Mouse (Mus musculus): ENCODE measurements around the gene Rhob.
"Not testable (repeated sequence)": the region's sequence is repeated elsewhere in the genome, so short reads cannot be mapped to it uniquely, and the experiment has no call there.

Gene Rhob

GRCm38 (mm10) chr12:8472591-8473358, 27.0 kb downstream of the Rhob start:
- no peak for DNase-seq (ENCODE audit: low spot score in 2 of 2)

GRCm38 (mm10) chr12:8472051-8472450, 27.8 kb downstream of the Rhob start:
- no peak for DNase-seq (ENCODE audit: low spot score in 2 of 2)

- no peak for DNase-seq (ENCODE audit: low spot score in 2 of 2)
Observed at GRCm38 (mm10) chr12:8470962-8471361, 28.8 kb downstream of the Rhob start.

GRCm38 (mm10) chr12:8469742-8470494, 29.9 kb downstream of the Rhob start:
- no peak for DNase-seq (ENCODE audit: low spot score in 2 of 2)

DNA sequence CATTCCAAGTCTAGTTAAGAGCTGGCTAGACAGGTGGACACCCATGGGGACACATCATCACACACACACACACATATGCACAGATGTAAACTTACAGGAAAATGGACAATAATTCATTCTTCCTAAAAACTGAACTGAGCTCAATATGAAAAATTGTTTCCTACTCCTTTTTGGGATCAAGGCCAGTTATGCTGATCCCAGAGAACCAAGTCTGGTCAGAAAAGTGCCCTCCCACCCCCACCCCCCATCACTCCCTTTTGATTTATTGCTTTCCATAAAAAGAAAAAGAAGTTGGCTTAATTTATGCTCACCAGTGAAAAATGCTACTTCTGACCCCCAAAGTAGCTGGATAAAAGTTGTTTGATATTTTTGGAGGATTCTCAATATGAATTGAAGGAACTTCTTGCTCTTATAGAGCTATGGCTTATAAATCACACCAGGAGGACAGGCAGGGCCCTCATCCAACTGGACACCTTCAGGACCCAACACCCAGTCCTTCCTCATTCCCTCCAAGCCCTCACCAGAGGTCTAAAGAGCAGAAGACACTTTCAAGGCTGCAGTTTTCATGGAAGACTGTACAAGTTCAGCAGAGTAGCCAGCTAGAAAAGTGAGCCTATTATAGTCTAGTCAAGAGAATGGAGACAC, 31.5 kb downstream of the Rhob start:
- DNase-seq (ENCODE audit: low spot score in 2 of 2): no peak

DNA sequence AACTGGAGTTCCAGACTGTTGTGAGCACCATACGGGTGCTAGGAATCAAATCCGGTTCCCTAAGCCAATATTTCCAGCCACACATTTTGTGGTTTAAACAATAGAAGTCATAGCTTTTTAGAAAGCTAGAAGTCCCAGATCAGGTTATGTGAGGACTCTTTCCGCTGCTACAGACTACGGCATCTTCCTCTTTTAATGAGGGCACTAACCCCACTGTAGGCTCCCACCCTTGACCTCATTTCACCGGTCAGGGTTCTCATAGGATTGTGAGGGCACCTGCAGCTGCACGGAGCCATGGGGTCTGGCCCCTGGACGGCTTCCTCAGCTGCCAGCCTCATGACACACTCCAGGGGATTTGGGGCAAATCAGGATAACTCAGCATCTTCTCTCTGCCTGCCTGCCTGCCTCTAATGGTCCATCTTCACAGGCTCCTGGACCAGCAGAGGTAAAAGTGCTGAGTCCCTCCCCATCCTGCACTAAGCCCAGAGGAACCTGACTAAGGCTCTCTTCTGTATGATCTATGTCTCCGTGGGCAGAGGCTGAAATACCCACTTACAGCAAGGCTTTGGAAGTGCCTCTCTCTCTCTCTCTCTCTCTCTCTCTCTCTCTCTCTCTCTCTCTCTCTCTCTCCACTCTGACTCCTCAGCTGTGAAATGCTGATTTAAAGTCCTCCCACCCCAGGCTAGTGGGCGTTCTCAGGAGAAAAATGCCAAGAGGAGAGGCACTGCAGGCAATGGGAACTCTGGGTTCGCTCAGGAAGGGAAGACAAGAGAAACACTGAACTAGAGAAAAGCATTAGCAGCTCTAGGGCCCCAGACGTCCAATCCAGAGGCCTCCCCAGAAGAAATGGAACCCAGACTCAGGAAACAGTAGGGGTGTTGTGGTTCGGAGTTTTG, 32.5 kb downstream of the Rhob start:
- no peak for DNase-seq (ENCODE audit: low spot score in 2 of 2)

DNA sequence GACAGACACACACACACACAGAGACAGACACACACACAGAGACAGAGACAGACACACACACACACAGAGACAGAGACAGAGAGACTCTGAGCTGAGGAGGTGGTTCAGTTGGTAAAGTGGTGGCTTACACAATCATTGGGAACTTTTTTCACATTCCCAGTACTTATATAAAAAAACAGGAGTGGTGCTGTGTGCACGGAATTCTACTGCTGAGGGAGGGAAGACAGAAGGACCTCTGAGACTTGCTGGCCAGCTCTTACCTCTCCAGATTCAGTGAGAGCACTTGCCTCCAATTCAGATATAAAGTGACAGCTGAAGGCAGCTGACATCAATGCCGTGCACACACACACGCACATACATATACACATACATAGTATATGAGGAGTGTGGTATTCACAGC, 34.1 kb downstream of the Rhob start:
- no peak for DNase-seq (ENCODE audit: low spot score in 2 of 2)

DNA sequence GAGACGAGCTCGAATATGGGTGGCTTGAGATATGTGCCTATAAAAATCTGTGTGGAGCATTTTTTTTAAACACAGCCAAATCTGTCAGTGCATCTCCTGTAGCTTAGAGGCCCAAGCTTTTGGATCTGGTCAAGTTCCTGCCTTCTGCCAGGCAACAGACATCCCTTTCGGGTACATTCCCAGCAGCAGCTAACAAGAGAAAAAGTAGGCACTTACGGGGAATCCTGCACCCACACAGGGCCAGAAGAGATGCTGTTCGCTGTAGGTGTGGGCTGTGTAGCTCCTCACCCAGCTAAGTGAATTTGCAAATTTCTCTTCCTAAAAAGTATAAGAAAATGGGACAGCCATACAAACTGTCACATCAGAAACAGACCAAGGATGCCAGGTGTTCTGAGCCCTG, 34.8 kb downstream of the Rhob start:
- DNase-seq (ENCODE audit: low spot score in 2 of 2): no peak

GRCm38 (mm10) chr12:8463599-8464160, 36.1 kb downstream of the Rhob start:
- DNase-seq (ENCODE audit: low spot score in 2 of 2): no peak

DNA sequence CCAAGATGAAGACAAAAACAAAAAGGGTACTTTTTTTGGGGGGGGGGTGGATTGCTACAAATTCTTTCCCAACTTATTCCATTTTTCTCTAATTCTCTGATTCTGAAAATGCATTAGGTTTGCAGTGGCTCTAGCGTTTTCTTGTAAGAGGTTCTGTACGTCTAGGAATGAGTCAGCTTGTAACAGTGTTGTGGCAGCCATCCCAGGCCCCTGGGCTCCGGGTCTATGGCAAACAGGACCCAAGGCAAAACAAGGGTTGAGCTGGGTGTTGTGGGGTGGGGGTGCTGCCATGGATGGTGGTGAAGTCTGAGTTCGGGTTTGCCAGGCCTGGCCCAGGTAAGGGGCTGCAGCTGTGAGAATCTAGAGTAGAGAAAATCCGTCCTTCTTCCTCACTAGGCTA, 37.3 kb downstream of the Rhob start:
- no peak for DNase-seq (ENCODE audit: low spot score in 2 of 2)

- not testable (repeated sequence) for DNase-seq (ENCODE audit: low spot score in 2 of 2)
Observed at GRCm38 (mm10) chr12:8461575-8461974, 38.2 kb downstream of the Rhob start.

DNA sequence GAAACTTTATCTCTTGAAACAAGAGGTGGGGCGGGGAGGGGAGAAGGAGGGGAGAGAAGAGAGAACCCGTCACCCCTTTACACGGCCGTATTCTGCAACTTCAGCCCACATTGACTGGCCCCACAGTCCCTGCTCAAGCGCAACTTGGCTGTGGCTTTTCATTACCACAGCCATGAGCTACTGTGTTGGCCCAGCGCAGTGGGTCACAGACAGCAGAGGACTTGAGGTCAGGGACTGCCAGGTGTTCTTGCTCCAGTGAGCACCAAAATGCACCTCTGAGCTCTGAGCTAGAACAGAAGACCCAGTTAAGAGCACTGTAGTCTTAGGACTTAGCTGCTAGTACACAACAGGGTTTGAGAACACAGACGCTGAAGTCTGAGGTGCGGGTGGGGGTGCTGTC, 41.4 kb downstream of the Rhob start:
- no peak for DNase-seq (ENCODE audit: low spot score in 2 of 2)

- no peak for DNase-seq (ENCODE audit: low spot score in 2 of 2)
Observed at GRCm38 (mm10) chr12:8457052-8457451, 42.8 kb downstream of the Rhob start.

DNA sequence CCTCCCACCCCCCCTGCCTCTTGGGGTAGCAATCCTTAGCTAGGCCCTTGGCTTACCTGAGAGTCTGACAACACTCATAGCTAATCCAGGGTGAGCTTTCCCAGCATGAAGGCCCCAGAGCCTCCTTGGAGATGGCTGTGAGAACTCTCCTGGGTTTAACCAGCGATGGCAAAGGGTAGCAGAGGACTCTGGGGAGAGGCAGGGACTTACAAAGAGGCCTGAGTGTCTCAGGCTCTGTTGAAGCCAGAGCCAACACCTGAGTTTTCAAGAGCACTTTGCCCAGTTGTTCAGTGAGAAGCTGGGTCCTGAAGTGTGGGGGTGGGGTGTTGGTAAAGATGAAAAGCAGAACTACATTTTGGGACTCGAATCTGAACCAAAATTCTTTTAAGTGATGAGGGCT, 44.8 kb downstream of the Rhob start:
- no peak for DNase-seq (ENCODE audit: low spot score in 2 of 2)

DNA sequence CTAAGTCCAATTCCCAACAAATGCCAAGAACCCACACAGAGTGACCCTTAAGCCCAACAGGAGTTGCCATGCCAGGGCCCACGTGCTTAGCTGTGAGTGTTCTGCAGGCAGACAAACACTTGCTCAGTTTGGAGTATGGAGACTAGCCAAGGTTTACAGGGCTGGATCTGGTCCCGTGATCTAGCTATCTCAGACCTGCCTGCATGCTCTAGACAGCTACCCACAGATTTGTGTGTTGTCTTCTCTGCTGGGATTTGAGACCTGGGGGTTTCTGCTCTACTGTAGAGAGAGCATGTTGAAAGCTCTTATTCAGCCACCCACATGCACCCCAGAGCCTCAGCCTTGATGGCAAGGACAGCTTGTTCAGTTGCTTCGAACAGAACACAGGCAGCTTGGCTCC, 45.3 kb downstream of the Rhob start:
- no peak for DNase-seq (ENCODE audit: low spot score in 2 of 2)

GRCm38 (mm10) chr12:8452766-8453621, 46.8 kb downstream of the Rhob start:
- DNase-seq (ENCODE audit: low spot score in 2 of 2): no peak

DNA sequence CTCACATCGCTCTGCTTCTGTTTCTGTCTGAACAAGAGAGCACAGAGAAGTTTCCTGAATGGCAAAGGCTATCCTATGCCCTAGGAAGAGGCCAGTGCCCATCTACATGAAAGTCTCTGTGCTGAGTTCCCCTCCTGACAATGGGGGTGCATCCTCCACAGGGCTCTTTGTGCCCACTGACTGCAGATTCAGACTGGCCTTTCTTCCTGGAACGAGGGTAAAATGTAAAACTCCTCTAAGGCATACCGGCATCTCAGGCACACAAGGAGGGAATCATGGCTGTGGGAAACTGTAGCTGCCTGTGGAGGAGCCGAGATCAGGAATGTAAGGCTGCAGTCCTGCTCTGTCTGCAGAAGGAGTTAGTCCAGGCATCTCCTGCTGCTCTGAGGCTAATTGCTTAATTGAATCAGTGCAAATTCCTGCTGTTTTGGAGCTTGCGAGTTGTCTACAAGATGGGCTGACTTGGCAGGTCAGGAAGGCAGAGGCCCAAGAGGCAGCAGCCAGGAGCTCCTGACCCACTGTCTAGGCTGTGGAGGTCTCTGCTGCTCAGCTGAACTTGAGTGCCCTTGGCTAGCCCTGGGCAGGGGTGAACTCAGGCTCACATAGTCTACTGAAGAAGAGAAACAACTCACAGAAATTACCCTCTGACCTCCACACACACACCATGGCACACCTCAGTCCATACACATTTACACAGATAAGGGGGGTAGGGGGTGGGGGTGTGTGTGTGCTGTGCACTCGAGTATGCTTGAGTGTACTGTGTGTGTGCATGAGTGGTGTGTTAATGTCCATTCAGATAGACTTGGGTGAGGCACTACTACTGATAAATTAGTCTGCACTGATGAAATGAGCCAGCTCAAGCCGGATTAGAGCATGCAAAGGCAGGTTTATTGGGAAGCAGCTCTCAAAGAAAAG, 48.0 kb downstream of the Rhob start:
- no peak for DNase-seq (ENCODE audit: low spot score in 2 of 2)

DNA sequence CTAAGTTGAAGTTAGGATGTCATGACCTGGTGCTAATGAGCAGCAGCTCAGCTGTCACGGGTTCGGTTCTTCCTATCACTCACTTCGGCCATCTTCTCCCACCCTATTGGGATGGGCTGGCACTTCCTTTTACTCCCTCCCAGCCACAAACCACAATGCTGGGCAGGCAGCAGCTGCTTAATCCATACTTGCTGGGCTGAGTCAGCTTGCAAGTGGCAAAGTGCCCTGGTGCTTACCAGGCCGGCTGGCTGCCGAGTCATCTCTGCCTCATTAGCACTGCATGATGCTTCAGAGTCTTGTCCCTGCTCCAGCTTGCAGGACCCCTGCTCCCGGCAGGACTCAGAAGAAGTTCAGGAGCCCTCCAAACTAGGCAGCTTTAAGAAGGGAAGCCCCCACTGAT, 49.2 kb downstream of the Rhob start:
- no peak for DNase-seq (ENCODE audit: low spot score in 2 of 2)

GRCm38 (mm10) chr12:8450028-8450427, 49.8 kb downstream of the Rhob start:
- DNase-seq (ENCODE audit: low spot score in 2 of 2): no peak

All from natural killer cell, adult 2 months (primary cell).